Mouse (Mus musculus): ENCODE results near the gene Thap3.

GRCm38 (mm10) chr4:151992091-151992490, 3.3 kb upstream of the Thap3 start:
- no peak for TF ChIP-seq POLR2A (IDR thresholded peaks at IDR 0.05; ENCODE audit: borderline replicate concordance, control insufficient read depth, low read depth, low read length)
- no peak for TF ChIP-seq CTCF (IDR thresholded peaks at IDR 0.05; ENCODE audit: control insufficient read depth, insufficient read depth, low read length)
